Mouse (Mus musculus) lung, postnatal 36 days (tissue): ENCODE results near the gene Tmed2.
A peak's percentile ranks its signal among the peaks of the same experiment; 100 is the strongest.
"Not testable (repeated sequence)": the region's sequence is repeated elsewhere in the genome, so short reads cannot be mapped to it uniquely, and the experiment has no call there.

Source experiments
- DNase-seq: peaks from one replicate; pipeline ENCODE4 v3.0.0; 2022; ENCODE audit warnings: mixed read lengths

Gene Tmed2

GRCm38 (mm10) chr5:124528791-124529190 is 11.7 kb upstream of the Tmed2 start:
- DNase-seq = no peak

GRCm38 (mm10) chr5:124529191-124529651 is 11.3 kb upstream of the Tmed2 start:
- peak; percentile 62 for DNase-seq

- DNase-seq = no peak
Observed at GRCm38 (mm10) chr5:124529697-124530096, 10.8 kb upstream of the Tmed2 start.

DNA sequence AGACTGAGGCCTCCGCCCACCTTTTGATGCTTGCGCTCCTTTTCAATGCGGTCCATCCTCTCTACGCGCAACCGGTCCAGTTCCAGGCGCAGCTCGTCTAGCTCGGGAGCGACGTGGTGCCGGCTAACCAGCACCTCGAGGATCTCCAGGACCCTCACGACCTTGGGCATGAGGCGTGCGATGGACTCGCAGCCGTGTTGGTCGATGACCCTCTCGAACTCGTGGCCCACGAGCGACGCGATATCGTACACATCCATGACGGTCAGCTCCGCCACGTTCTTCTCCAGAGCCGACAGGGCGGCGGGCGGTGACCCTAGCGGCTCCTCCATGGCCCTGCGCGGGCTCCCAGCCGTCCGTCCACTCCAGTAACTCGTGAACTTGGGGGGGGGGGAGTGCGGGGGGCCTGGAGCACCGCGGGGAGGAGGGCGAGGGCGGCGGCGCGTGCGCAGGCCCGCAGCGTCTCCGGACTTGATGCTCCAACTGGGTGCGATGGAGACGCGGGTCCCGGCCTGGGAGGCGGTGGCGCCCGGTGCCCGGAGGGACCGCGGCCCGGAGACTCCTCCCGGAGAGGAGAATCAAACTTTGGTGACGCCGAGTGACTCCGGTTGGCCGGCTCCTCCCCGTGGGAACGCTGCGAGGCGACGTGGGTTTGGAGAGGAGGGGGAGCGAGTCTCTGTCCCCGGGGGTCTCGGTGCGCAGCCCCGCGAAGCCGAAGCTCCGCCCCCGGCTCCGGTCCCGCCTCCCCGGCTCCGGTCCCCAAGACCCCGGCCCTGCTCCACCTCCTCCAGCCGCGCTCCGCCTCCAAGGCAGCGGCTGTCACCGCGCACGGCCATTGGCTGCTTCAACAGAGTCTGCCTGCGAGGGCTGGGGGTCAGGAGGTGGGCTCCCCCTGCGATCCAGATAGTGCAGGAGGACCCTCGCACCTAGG is 9.6 kb upstream of the Tmed2 start, which contains the start of gene Rilpl1:
Rilpl1 (minus strand) TSS at position 737 of the 928 bp plus-strand sequence.
- peak; percentile 86 for DNase-seq

DNA sequence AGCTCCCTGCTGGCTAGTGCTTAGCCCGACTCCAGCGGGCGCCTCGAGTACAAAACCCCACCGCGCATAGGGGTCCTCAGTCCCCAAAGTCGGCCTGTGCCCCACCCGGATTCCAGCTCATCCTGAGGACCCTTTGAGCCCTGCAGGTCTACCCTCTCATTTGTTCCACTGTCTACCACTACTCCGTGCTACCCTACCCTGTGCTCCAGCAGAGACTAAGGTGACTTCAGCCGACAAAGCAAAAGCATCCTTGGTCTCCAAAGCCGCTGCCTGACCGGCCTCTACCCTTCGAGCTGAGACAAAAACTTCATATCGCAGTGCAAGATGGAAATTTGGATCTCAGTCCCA is 8.9 kb upstream of the Tmed2 start:
- no peak for DNase-seq

DNA sequence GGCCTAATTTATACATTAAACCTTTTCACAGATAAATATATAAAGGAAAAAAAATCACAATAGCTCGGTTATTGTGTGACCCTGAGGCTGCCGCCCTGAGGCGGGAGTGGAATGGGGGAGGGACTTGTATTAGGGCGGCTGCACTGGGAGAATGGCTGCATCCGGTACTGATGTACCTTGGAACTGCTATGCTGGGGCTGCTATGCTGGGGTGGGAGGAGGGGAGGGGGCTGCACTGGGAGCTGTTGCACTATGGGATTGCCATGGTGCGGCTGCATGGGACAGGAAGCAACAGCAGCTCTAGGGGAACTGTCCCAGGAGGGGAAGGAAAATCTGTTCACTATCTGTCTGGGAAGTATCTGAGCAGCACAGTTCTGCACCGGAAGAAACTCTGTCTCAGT is 8.0 kb upstream of the Tmed2 start:
- DNase-seq = no peak

- DNase-seq = no peak
Observed at GRCm38 (mm10) chr5:124535016-124535415, 5.5 kb upstream of the Tmed2 start.

- DNase-seq = peak; percentile 70
Observed at GRCm38 (mm10) chr5:124536776-124537175, 3.7 kb upstream of the Tmed2 start.

GRCm38 (mm10) chr5:124538813-124539792 is 1.4 kb upstream of the Tmed2 start:
- peak; percentile 92 for DNase-seq

DNA sequence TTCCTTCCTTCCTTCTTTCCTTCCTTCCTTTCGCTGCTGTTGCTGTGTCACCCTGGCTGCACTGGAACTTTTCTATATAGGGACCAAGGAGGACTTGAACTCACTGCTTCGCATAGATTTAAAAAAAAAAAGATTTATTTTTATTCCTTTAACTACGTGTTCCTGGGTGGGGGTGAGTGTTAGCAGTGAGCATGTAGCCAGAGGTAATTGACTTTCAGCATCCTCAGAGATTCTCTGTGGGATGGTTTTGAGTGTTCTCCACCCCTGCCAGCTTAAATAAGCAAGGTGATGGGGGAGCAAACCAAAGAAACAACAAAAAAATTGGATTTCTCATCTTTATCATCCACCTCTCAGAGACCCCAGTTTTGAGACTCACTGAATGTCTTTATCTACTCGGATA is 590 bp upstream of the Tmed2 start:
- DNase-seq = no peak

- DNase-seq = peak; percentile 74
Observed at GRCm38 (mm10) chr5:124540905-124541601, 558 bp downstream of the Tmed2 start.

DNA sequence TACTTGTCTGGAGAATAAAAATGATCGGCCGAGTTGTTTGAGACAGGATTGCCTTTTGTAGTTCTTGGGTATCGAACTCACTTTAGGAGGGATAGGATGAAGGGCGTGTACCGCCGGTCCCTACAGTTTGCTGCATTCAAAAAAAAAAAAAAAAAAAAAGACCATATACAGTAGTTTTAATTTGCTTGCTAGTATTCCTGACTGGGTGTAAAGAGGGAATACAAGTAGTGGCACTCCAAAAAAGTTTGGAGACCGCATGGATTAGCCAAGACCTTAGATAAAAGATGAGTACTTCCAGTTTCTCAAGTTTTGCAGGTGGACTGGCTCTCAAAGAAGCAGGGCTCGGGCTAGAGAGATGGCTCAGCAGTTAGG is 1.1 kb downstream of the Tmed2 start:
- no peak for DNase-seq

GRCm38 (mm10) chr5:124550737-124551136 is 10.2 kb downstream of the Tmed2 start:
- DNase-seq = not testable (repeated sequence)

GRCm38 (mm10) chr5:124551349-124552093 is 11.0 kb downstream of the Tmed2 start:
- not testable (repeated sequence) for DNase-seq

- no peak for DNase-seq
Observed at GRCm38 (mm10) chr5:124552094-124552472, 11.6 kb downstream of the Tmed2 start.

- peak; percentile 93 for DNase-seq
Observed at GRCm38 (mm10) chr5:124552558-124553307, 12.2 kb downstream of the Tmed2 start, which contains the start of gene Ddx55. TSS of gene Ddx55 (plus strand) at chr5:124552864.

GRCm38 (mm10) chr5:124553607-124554006 is 13.1 kb downstream of the Tmed2 start:
- DNase-seq = no peak

- no peak for DNase-seq
Observed at GRCm38 (mm10) chr5:124555145-124555544, 14.7 kb downstream of the Tmed2 start.

DNA sequence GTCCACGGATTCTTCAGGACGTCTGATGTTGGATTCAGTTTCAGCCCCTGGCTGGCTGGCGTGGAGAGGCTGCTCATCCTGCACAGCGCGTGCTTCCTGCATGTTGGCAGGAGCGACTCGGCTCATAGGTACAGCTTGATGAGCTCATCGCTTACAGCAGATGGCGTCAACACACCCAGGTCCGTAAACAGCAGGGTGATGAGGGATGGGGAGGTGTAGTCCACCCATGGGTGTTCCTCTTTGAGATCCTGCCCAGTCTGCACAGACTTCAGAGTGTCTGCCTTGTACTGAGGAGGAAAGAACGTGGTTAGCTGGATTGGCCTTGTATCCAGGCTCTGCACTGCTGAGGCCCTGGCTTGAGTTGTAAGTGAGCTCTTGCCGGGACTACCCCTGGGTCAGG is 30.6 kb downstream of the Tmed2 start:
- DNase-seq = no peak

GRCm38 (mm10) chr5:124575467-124575866 is 35.0 kb downstream of the Tmed2 start:
- DNase-seq = no peak
